Mouse (Mus musculus) ES-E14 (cell line): ENCODE results near the gene Prpf3.

Experiments used
- CHD2 ChIP-seq: IDR thresholded peaks from 2 replicates; pipeline ENCODE4 v1.6.1; 2014; ENCODE audit warnings: mild to moderate bottlenecking, low read depth, low read length, inconsistent platforms
- ZNF384 ChIP-seq: IDR thresholded peaks from 2 replicates; pipeline ENCODE4 v1.6.1; 2012; ENCODE audit warnings: low read depth, low read length, inconsistent platforms

DNA sequence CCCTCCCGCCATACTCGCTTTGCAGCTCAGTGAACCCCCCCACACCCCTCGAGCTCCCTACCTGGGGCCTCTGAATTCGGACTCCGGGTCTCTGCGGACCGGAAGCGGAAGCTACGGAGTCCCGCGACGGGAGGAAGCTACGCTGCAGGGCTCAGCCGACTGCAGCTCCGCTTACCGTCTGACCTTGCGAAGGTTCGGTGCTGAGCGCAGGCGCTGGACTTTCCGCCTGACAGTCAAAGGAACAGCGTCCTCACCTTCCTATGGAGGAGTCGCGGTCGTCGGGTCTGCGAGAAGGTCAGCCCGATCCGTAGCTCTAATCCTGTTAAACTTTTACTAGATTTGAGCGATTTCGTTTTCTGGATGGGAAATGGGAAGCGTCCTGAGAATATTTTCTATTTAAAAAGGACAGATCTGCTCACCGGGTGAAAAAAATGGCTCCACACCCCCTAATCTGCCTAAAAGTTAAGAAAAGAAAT, 15.7 kb upstream of the Prpf3 start, which contains the start of gene Mrps21:
- TF ChIP-seq CHD2 (0 out of 2 replicates have a peak, but pooled peaks have one; percentile 40), ZNF384 (no peak)
